Mouse (Mus musculus): Measurements from ENCODE around the gene Afp. TPM values are rescaled to one million over a fixed set of nuclear protein-coding genes. Genes with fewer than 3 reads are reported as not detected.

The Afp gene
- polyA plus RNA-seq (2017; shearing (Covaris generic)), result 11.6 TPM

GRCm38 (mm10) chr5:90490518-90490917, at the start of gene Afp:
TSS of gene Afp (plus strand) at chr5:90490737.

GRCm38 (mm10) chr5:90460619-90461018, 29.9 kb upstream of the Afp start, which contains the start of gene Alb:
TSS of gene Alb (plus strand) at chr5:90460897.

GRCm38 (mm10) chr5:90518356-90519100, 28.0 kb downstream of the Afp start, which contains the start of gene Afm:
TSS of gene Afm (plus strand) at chr5:90518932.

Other genes starting within 250 kb of the Afp start
- gene Ankrd17, start 124.2 kb upstream of the Afp start, polyA plus RNA-seq (2017; shearing (Covaris generic)), result 36.2 TPM
- 2.0 TPM for gene Gm9958, start 123.5 kb upstream of the Afp start, polyA plus RNA-seq (2017; shearing (Covaris generic))
- not detected for gene Alb, start 29.8 kb upstream of the Afp start, polyA plus RNA-seq (2017; shearing (Covaris generic))
- not detected for gene Afm, start 28.2 kb downstream of the Afp start, polyA plus RNA-seq (2017; shearing (Covaris generic))
- gene 5830473C10Rik, start 70.4 kb downstream of the Afp start, polyA plus RNA-seq (2017; shearing (Covaris generic)), result not detected
- not detected for gene Rassf6, start 149.9 kb downstream of the Afp start, polyA plus RNA-seq (2017; shearing (Covaris generic))